Mouse (Mus musculus) WW6 (cell line): ENCODE measurements around the gene Smim8.
"Not testable (repeated sequence)": the region's sequence is repeated elsewhere in the genome, so short reads cannot be mapped to it uniquely, and the experiment has no call there.

Experiments
- DNase-seq: peaks from one replicate; pipeline ENCODE4 v3.0.0-alpha.2; 2013; ENCODE audit warnings: low read depth, low spot score

Smim8 gene

DNA sequence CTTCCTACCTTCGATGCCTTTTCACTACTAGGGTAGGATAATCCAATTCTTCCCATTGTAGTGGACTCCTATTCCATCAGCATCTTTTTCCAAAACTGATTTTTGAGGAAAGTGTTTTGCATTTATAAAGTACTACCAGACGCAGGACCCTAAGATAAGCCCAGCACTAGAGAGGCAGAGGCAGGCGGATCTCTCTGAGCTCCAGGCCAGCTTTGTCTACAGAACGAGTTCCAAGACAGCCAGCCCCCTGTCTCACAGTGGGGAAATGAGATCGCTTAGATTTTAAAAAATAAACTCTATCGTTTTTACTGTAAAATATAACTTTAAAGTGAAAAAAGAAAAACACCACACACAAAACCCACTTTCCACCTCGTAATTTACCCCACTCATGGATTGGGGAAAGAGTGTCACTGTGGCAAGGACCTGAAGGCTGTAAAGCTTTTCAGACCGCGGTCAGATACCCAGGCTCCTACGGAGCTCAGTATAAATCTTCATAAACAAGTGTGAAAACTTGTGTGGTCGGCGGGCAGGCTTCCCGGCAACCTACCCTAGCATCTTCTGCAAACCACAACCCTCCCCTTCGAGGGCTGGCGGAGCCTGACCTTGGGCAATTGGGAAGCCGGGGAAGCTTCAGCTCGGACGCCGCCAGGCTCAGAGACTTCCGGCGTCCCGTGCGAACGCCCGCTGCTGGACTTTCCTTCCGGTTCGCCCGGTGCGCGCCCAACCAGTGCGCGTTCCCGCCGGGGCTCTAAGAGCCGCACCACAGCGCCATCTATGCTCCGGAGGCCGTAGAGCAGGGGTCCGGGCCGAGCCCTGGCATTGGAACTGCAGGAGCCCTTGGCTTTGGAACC, at the start of gene Smim8:
TSS of gene Smim8 (minus strand) at position 747 of the 851 bp plus-strand sequence.
- DNase-seq, result peak; percentile 81

DNA sequence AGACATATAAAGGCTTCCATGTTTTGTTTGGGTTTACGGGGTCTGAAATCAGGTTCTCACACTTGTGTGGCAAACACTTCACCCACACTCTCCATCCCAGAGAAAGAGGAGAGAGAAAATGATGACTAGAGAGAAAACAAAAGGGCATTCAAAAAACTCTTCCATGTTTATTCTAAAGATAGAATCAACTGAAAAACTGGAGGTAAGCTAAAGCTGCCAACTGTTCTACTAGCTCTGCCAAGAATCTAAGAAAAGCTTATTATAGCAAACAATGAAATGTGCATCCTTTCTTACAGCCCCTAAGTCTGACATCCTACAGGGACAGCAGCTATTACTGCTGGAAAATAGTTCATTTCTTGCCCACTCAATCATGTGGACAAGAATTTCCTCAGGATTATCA, 45.7 kb upstream of the Smim8 start:
- DNase-seq, result no peak

DNA sequence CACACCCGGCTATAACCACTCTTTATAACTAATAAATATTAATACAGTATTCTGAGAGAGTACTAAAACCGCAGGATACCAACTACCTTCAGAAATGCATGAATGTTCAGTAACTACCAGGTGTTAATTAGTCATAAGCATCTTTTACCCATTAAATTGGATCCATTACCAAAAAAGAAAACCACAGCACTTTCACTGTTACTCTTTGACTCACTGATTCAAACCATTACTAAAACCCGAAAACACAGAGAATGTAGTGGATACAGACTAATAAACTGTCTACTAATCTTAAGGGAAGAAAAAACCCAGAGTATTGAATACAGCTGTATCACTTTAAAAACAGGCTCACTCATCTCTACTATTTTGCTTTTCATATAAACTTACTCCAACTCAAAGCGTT, 41.7 kb upstream of the Smim8 start:
- no peak for DNase-seq

DNA sequence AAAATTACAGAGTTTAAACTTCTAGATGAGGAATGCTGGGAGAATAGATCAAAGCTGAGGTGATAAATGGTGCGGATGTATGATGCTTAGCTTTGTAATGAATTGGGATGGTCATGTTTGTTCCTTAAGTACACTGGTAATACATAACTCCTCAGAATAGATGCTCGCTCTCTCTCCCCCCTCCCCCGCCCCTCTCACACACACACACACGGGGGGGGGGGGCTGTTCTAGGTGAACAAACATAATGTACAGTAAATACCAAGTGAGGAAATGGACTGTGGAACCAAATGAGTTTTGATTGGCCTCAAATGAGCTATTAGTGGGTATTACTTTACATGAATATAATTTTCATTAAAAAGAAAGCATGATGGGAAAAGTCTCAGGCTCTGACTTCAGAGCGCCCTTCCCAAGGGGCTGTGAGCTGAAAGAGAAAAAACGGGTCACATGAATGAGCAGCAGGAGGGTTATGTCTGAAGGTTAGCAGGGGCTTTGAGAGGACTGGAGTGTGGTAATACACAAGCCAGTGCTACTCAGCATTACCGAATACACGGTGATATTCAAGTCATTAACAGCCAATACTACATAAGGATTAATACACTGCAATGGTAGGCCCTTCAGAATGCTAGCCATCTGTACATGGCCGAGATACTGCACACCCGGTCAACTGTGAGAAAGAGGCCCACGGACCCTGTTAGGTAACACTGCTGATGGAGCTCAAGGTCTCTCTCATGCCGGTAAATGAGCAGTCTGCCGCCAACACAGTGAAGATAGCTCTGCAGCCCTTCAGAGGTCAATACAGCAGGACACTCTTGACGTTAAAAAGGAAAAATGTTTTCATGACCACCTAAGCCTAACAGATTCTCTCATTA, 23.2 kb upstream of the Smim8 start:
- no peak for DNase-seq

DNA sequence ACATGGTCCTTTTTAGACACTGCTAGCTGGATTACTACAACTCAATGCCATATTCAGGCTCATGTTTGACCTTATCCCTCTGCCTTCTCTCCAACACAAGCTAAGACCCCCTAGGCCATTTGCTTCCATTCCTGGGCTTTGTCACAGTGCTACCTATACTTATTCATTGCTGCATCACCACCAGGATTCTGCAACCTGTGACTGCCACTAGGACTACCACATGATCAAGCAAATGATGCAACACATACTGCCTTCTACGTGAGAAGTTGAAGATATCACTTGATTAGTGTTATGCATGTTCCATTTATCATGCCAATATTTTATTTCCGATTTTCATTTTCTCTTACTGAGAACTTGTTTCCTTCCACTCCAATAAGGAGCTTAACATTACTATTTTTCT, 19.8 kb upstream of the Smim8 start:
- DNase-seq, result no peak

DNA sequence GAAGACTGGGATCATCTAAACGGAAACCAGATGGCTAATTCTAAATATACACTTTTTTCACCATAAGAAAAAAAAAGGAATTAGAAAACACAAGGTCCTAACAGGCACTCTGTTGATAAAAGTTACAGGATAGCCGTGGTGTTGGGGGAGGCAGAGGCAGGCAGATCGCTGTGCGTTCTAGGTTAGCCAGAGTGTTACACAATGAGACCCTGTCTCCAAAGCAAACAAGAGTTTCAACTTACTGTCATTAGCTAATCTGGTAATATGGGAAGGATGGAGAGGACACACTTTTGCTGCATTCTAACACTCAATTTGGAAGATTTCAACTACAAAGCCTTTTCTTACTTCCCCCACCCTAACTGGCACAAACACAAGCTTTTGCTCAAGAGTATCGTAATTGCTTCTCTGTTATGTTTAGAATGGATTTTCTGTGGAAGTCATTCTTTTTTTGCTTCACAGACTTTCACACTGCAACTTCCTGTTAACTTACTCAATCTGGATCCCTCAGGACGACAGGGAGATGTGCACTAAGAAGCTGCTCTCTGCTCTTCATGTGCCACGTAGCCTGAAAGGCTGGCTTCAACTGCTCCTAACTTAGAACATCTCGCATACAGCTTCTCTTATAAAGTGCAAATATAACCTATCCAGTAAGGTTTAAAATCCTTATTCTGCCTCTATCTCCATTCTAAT, 19.2 kb upstream of the Smim8 start:
- no peak for DNase-seq

DNA sequence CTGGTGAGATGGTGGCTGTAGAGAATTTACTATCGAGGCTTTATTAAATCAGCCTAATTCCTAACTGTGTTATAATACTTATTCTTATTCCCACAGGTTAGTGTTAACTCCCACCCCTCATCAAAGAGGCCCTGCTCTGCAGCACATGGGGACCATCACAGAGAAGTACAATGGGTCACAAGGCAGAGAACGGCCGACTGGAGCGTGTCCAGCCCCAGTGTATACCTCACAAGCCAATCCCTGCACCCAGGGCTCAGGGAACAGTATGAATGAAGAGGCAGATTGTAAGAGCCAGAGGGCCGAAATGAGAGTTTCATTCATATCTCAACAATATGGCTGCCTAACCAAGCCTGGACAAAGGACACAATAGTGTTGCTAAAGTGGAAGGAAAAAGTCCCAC, 18.1 kb upstream of the Smim8 start:
- no peak for DNase-seq

DNA sequence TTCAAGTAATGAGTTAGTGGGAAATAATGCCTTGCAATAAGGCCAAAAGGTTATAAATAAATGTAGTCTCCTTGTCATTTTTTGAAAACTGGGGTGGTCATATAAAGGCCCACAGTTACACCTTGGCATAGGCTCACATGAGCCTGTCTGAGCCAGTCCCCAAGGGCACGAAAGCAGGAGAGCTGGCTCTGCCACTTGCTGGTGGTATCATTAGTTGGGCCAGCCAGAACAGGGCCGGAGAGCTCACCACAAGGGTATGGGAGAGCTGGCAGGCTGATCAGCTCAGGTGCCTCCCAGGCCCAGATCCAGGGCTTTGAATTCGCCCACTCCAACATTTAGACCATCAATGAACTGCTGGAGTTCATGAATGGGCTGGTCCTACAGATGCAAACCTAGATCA, 8.3 kb upstream of the Smim8 start:
- DNase-seq, result no peak

DNA sequence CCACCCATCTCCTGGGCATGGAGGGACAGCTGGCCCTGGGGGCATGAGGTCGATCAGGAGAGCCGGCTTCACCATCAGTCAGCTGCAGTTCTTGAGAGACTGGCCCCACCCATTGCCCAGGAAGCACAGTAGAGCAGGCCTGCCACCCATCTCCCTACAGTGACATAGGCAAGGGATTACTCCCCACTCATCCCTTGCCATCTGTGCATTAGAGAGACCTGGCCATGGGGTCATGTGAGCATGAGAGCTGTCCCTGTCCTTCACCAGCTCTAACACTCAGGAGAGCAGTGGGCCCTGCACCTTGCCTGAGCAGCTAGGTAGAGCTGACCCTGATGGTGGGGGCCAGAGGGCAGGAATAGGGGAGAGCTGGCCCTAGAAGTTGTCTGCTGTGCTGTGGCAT, 7.4 kb upstream of the Smim8 start:
- no peak for DNase-seq

DNA sequence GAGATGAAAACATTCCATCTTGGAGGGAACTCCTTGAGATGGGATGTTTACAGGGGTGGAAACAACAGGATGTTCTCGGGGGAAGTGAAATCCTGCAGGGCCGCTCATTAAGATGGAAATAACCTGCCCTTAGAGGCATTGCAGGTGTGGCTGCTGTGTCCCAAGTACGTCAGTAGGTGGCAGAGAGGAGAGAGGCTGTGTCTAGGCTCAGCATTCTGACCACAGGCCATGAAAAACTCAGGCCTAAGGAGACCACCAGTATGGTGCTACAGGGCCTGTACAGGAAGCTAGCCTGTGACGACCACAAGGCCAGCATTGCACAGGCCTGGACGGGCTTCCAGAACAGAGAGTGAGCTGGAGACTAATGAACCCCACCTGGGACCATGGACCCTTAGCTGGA, 6.6 kb upstream of the Smim8 start:
- DNase-seq, result no peak

DNA sequence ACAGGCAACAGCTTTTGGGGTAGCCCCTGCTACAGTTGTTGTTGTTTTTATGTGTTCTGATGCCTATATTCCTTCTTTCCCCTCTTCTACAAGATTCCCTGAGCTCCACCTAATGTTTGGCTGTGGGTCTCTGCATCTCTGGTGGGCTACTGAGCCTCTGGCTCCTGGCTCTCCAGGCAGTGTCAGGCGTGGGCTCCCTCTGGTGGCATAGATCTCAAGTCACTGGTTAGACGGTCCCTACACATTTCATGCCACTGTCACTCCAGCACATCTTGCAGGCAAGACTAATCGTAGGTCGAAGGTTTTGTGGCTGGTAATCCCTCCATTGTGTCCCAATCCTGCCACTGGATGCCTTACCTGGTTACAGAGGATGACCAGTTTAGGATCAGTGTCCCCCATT, 4.5 kb upstream of the Smim8 start:
- DNase-seq, result no peak

DNA sequence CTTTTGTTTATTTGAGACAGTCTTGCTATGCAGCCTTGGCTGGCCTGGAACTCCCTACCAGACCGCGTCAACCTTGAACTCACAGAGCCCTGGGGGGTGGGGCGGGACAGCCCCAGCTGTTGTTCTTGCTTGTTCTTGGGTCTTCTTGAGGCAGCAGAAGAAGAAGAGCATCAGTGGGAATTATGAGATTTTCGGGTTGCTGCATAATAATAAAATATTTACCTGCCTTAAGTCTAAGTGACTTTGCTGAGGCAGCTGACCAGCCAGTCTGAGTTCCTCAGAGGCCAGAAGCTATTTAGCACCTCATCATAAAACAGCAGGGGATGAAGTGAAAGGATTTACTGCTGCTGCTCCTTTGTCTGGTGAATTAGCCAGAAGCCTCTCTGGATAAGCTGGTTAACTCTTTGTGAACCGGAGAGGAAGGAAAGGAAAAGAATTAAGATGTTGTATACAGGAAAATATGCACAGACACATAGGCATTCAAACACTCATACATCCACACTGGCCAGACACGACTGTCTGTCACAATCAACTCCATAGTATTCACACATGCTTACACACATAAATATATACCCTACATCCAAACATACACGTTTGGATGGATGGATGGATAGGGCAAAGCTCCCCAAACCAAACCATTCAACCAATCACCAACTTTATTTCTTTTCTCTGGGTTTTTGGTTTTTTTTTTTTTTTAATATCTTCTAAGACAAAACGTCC, 6.4 kb downstream of the Smim8 start:
- peak; percentile 73 for DNase-seq

DNA sequence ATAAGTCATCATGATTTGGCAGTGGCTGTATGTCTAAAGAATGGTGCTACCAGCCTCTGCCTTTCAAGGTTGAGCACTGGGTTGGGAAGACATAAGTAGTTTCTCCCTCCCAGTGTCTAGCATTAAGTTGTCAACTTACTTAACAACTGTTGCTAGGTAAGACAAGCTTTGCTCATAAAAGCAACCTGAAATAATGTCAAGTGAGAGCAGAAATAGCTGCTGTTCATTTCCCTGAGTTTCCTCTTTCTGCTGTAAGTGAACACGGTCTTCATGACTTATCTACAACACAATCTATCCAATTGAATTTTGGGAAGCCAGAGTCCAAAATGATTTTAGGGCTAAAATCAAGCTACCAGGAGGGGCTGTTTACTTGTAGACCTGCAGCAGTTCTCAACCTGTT, 22.1 kb downstream of the Smim8 start, which contains the start of gene Gm136:
TSS of gene Gm136 (minus strand) at position 101 of the 400 bp plus-strand sequence.
- no peak for DNase-seq

DNA sequence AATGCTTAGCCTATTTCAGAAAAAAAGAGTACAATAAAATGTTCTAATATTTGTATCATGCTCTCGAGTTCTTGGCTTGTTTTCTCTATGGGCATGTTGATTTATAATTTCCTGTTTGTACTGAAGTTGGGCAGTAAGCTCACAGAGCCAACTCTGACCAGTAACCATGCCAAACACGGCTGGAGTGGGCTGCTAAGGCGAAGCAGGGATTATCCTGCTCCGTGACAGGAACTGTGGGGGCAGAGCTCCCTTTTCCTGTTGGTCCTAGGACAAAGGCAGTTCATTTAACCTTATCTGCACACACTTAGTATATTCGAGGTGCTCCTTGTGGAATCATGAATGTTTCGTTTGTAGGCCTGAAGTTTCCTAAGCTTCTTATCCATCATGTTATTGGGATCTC, 29.0 kb downstream of the Smim8 start:
- no peak for DNase-seq

DNA sequence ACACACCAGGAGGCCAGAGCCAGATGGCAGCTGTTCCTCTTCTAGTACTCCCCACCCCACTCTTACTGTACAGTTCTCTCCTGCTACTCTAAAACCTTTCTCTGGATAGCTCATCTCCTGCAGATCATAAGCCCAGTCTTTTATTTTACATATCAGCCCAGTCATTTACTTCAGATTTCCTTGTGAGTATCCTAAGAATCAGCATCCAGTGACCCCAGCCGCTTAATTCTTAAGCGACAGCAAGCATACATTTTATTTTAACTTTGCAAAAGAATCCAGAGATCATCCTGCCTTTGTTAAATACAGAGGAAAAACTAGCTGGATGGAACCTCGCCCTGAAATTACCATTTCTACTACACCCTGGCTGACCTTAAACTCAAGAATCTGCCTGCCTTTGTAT, 43.8 kb downstream of the Smim8 start:
- no peak for DNase-seq

DNA sequence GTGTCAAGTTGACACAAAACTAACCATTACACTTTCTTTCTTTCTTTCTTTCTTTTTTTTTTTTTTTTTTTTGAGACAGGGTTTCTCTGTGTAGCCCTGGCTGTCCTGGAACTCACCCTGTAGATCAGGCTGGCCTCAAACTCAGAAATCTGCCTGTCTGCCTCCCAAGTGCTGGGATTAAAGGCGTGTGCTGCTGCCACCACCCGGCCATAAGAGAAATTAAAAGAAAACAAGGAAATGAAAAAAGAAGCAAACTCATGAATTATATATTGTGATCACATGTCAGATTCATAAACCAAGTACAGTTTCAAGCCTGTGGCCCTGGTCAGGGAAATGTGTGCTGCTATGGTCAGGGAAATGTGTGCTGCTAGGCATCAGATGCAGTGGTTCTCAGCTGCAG, 44.8 kb downstream of the Smim8 start:
- not testable (repeated sequence) for DNase-seq

DNA sequence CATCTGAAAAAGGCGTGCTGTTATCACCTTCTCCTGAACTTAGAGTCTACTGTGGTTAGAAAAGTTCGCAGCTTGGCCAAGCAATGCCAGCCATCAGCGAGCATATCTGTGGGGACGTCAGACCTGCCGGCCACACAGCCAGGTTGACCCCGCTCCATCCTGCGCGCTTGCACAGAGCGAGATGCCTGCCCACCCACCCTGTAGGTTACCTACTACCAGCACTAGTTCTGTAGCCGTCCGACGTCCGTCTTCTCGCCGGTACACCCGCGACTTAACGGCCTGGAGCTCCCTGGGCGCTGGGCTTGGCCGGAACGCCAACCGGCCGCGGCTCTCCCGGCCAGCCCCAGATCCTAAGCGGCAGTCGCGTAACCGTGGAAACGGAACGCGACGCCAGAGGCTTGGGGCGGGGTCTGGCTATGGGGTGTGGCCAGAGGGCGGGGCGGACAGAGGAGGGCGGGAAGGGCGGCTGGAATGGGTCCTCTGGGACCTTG, 48.3 kb downstream of the Smim8 start, which contains the start of gene Cfap206:
TSS of gene Cfap206 (minus strand) at position 356 of the 491 bp plus-strand sequence.
- peak; percentile 62 for DNase-seq

DNA sequence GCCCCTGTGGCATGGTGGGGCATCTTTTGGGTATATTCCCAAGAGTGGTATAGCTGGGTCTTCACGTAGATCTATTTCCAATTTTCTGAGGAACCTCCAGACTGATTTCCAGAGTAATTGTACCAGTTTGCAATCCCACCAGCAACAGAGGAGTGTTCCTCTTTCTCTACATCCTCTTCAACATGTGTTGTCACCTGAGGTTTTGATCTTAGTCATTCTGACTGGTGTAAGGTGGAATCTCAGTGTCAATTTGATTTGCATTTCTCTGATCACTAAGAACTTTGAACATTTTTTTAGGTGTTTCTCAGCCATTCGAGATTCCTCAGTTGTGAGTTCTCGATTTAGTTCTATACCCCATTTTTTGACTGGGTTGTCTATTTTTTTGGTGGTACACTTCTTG, 52.5 kb downstream of the Smim8 start:
- not testable (repeated sequence) for DNase-seq

DNA sequence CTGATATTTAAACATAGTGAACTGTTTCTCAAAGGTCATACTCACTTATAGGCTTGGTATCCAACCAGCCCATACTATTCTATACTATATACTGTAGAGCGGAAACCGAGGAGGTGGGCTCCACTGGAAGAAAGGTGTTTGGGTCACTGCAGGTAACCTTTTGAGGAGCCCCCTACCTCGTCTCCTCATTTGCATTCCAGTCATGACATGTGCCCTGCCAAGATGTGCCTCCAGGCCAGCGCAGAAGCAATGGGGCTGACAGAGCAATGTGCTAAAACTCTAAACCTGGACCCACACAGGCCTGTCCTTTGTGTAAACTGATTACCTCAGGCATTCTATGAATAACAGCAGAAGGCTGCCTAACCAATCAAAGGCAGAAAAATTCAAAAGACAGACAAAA, 53.9 kb downstream of the Smim8 start:
- DNase-seq, result no peak

DNA sequence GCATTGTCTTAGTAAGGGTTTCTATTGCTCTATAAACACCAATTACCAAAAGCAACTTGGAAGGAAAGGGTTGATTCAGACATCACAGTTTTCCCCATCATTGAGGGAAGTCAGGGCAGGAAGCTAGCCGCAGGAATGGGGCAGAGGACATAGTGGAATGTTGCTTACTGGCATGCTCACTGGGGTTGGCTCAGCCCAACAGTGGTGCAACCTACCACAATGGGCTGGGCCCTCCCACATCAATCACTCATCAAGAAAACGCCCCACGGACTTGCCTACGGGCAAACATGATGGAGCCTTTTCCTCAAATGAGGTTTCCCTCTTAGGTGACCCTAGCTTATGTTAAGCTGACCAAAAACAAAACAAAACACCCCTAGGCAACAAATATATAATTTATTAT, 55.0 kb downstream of the Smim8 start:
- DNase-seq, result no peak
